Mouse (Mus musculus) hematopoietic stem cell, adult 5-6 weeks (primary cell): ENCODE measurements around the gene Tmem39b. TPM values are rescaled to one million over a fixed set of nuclear protein-coding genes. Genes with fewer than 3 reads are reported as not detected.
"Not testable (repeated sequence)": the region's sequence is repeated elsewhere in the genome, so short reads cannot be mapped to it uniquely, and the experiment has no call there.

Source experiments
- ATAC-seq, 2 experiments: fragments of 125-278 bp in 1 of 2; replicated peaks in 1 of 2; 2 replicates each; pipeline ENCODE4 v1.8.0; 2016 to 2017; ENCODE audit warnings: inconsistent platforms in 2 of 2, mild to moderate bottlenecking in 2 of 2, moderate number of reproducible peaks in 2 of 2, low read depth in 1 of 2, moderate TSS enrichment in 1 of 2; ENCODE audit not compliant: low FRiP score in 2 of 2, poor library complexity in 2 of 2, severe bottlenecking in 2 of 2, insufficient read depth in 1 of 2, low TSS enrichment in 1 of 2
- total RNA-seq: library from RNA; stranded (forward); fragments of 172-1452, 232-1000 nt; gene quantifications from 2 replicates; pipeline ENCODE4 v1.2.3, GENCODE M21; 2017

The Tmem39b gene
- total RNA-seq = 6.4 and 8.0 TPM in 2 replicates

DNA sequence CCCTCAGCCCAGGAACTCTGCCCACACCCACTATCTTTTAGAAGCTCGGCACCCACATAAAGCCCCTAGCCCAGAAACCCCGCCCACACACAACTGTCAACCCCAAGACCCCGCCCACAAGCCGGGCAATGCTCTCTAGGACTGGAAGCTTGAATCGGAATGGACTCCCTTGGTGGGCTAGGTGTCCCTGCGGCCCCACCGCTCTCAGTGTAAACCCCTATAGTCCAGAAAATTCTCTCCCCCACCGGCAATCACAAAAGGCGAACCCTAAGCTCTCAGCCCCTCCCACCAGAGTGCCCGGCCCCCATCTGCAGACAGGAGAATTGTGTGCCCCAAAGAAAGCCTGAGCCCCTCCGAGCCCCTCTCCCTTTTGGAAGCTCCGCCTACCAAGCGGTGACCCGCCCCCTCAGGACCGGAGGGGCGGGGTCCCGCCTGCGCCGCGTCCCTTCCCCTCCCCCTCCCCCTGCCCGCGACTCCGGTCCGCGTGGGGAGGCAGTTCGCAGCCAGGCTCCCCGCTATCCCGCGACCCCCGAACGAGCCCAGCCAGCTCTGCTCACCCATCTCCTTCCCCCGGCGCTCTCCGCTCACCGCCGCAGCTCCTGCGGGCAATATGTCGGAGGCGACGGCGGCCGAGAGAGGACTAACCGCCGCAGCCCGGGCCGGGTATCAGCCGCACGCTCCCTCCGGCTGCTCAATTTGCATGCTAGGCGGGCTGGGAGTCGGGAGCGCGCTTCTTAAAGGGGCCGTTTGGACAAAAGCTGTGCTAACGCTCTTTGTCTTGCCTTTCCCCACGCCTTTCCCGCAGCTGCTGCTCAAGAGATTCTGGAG lies at the start of gene Tmem39b:
Gene Tmem39b (minus strand): TSS at position 681 of the 828 bp plus-strand sequence.
- peak; percentile 74 for ATAC-seq

DNA sequence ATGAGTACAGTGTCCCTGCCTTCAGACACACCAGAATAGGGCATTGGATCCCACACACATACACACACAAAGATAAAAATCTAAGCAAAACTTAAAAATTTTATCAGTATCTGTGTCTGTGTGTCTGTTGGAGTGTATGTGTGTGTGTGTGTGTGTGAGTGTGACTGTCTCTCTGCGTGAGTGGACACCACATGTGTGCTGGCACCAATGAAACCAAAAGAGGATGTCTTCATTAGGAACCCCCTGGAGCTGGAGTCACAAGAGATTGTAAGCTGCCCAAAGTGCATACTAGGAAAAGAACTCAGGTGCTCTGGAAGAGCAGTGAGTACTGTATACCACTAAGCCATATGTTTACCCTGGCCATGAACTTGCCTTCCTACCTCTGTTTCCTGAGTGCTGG lies 49.5 kb upstream of the Tmem39b start:
- ATAC-seq = no peak

DNA sequence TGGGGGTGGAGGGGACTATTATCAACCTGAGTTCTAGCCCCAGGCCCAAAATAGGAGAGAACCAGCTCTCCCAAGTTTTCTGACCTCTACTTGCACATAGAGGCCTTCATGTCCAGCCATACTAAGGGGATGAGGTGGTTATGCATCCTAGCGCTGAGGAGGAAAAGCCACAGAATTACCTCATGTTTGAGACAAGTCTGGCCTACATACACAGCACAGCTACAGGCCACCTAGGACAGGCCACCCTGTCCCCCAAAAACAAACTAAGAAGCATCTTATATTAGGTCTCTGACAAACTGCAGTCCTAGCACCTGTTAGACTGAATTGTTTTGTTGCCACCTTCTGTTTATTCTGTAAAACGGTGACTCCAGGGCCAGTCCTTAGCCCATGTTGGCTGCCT lies 46.9 kb upstream of the Tmem39b start:
- ATAC-seq = no peak

DNA sequence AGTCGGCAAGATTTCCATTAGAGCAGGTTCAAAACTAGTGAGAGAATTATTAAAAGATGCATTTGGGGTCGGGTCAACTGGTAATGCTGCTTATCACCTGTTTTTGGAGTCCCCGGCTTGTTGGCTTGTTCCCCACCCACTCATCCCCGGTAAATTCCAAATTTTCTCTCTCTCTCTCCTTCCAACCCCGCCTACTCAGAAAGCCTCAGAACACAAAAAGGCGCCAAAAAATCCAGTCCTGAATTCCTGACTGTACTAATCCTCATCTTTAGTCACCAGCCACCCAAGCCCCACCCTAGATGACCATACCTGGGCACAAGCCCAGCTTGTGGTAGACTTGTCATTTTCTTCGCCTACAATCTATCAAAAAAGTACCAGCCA lies 46.4 kb upstream of the Tmem39b start:
- no peak for ATAC-seq

DNA sequence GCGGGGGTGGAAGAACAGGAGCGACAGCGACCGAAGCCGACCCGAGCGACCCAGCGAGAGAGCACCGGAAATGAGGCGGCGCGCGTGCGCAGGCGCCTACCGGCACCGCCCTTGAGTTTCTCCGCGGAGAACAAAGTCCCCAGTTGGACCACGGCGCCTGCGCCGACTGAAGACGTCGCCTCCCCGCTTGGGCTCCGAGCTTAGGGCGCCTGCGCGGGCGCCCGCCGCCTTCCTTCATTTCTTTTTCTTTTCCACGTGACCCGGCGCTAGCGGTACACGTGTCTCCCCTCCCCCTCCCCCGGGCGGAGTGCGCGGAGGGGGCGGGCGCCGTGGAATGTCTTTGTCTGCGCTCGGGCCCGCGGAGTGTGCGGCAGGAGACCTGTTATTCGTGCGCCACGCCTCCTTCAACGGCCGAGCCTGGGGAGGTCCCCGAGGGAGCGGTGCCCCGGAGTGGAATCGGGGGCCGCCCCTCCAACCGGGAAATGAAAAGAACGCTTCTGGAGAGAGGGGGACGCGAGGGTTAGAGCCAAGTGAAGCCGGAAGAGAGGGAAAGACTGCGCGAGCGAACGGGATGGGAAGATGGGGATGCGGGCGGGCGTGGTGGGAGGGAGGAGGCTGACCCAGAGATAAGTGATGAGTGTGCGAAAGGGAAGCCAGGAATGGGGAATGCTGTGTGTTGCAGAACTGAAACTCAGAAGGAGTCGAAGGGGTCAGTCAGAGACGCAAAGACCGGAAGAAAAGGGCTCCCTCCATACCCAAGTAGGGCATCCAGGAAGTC lies 45.8 kb upstream of the Tmem39b start, which contains the start of gene Khdrbs1:
Gene Khdrbs1 (minus strand): TSS at position 72 of the 778 bp plus-strand sequence.
- peak; percentile 81 to 88 for ATAC-seq

DNA sequence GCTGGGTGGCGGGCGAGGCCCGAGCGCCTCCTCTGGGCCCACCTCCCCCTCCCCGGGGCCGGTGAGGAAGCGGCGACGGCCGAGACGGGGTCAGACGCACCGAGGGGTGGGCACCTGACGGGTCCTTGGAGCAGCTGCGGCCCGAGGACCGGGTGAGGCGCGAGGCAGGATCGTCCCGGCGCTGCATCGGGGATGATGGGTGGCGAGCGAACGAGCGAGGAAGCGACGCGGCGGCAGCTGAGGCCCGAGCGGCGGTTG lies 45.3 kb upstream of the Tmem39b start:
- no peak; a peak in 1 of 4 replicates for ATAC-seq

DNA sequence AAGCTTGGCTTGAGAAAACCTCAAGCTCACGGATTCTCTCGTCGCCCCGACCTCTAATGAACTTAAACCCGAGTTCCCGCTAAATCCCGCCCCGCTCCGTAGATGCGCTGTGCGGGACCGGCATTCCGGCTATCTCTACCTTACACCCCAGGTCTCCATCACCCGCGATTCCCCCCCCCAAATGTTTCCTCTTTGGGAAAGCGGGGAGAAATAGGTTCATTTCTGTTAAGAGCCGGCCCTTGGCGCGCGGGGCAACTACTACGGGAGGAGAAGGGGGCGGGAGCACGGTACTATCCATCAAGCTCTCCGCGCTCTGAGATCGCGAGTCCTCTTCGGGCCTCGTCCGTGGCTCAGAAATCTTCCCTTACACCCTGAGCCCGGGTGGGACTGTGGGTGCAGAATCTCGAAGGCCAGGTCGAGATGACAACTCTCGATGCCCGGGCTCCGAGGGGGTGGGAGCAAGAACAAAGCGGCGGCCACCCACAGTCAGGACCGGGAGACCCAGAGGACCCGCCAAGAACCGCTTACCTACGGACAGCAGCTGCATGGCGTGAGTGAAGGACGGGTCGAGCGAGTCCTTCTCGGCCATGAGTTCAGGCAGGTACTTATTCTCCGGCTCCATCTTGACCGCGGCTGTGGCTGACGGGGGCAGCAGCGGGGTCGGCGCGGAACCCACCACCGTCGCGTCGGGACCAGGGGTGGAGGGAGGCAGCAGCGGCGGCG lies 44.8 kb upstream of the Tmem39b start:
- no peak for ATAC-seq

DNA sequence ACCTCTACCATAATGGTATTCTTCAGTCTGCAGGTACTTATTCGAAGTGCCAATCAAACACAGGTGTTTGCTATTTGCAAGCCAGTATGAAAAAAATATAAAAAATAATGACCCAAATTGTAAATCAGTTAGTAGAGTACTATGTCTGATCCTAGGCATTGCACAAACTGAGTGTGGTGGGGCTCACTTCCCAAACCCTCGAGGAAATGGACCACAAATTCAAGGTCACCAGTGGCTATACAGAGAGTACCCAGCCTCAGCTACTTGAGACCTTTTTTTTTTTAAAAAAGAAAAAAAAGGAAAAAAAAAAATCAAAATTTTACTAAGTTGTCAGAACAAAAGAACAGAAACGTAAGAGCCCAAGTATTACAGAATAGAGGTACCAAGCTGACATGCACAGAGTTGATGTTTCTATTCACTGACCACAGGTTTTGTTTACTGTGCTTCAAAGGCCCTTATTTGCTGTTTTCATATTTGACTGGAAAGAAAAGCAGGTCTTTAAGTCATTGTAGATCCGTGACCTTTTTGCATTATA lies 42.5 kb upstream of the Tmem39b start:
- no peak for ATAC-seq

DNA sequence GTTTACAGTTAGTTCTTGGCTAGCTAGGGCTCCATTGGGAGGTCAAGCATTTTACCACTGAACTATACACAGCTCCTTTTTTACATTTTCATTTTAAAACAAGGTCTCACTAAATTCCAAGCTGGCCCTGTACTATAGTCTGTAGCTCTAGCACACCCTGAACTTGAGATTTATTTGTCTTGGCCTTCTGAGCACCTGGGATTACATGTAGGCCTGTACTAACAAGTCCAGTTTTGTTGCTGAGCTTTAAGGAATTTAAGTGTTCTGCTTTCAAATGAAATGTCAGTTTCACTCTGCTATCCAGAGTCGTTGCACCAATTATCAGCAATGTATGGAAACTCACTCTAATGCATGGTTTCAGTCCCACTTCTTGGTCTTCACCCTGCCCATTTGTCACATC lies 39.5 kb upstream of the Tmem39b start:
- no peak for ATAC-seq

DNA sequence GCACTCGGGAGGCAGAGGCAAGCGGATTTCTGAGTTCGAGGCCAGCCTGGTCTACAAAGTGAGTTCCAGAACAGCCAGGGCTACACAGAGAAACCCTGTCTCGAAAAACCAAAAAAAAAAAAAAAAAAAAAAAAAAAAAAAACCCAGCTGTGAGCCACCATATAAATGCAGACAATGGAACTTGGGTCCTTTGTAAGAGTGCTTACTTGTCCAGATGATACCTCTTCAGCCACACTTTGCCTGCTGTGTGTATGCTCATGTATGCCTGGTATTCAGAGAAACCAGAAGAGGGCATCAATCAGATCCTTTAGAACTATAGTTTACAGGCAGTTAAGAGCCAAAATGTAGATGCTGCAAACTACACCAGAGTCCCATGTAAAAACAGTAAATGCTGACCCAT lies 38.8 kb upstream of the Tmem39b start:
- not testable (repeated sequence) for ATAC-seq

DNA sequence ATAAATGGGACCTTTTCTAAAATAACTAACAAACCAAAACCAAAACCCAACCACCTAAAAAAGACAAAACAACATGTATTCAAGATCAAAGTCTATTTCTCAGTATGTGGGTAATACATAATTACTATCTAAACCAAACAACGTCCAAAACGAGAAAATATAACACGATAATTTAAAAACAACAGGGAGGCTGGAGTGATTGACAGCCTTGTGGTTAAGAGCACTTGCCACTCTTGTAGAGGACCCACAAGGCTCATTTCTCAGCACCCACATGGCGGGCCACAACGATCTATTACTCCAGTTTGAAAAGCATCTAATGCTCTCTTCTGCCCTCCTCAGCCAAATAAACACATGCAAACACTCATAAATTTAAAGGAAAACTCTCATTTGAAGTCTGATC lies 34.8 kb upstream of the Tmem39b start:
- ATAC-seq = no peak

DNA sequence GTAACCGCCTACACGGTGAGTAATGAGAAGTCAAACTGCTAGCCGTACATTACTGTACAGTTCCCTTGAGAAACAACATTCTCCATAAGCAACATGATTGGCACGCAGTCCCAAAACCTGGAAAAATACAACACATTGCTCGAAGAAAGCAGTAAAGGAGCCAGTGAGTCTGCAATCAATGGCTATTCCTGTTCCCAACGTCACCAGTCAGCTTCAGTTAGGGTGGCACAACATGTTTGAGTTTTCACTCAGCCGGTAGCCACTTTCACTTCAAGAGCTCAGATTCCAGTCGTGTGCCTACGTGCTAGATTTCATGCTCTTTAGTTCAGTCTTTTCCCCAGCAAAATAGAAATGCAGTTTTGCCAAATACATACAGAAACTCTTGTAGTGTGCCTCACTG lies 19.7 kb upstream of the Tmem39b start:
- ATAC-seq = no peak

DNA sequence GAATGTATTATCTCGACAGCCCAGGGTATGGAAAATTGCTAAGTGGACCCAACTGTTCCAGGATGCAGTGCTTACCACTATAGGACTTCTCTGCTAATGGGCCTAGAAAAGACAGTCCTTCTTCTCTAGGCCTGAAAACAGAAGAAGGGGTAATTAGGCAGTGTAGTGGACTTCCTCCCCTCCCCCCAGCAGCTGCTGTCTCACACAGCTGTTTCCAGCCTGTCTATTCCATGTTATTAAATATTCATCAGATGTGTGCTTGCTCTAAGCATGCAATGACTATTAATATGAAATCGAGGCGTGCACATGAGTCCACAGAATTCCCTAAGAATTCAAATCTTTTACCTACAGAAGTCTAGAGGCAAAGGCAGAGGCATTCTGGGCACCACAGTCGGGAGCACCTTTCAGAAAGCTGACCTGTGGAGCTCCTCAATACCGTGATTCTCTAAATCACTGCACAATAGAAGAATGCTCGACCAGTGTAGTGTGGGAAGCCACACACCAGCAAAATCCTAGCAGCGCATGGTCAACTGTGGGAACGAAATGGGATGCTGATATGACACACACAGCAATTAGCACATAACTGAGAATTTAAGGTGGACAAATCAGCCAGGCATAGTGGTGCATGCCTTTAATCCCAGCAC lies 13.0 kb upstream of the Tmem39b start:
- ATAC-seq = no peak

DNA sequence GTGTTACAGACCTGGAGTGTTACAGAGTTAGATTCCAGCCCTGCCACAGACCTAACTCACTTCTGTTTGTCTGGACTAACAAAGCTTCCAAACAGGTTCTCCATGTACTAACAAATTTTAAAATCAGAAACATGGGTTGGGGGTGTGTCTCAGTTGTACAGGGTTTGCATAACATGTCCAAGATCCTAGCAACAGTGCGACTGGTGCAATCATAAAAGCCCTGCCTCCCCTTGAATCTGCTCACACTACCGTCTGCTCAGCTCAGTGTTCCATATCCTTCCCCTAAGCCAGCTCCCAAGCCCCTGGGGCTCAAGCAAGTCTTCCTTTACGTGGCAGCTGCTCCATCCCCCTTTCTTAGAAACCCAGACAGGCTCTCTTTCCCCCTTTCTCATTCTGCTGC lies 10.1 kb upstream of the Tmem39b start:
- ATAC-seq = no peak

DNA sequence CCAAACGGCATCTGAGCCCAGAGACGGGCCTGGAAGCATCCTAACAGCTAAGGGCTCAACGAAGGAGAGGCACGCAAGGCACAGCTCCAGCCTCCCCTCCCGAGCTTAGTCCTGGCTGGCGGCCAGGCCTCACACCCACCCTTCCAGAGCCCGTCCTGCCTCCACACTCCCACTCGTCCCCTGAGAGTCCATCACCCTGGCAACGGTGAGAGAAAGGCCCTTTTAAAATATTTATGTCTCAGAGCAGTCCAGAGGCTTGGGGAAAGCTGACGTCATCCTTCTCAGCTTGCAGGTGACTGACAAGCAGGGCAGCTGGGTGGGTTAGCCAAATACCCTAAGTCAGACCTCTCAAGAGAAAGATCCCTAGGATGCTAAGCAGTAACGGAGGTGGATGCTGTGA lies 5.8 kb upstream of the Tmem39b start:
- no peak for ATAC-seq

DNA sequence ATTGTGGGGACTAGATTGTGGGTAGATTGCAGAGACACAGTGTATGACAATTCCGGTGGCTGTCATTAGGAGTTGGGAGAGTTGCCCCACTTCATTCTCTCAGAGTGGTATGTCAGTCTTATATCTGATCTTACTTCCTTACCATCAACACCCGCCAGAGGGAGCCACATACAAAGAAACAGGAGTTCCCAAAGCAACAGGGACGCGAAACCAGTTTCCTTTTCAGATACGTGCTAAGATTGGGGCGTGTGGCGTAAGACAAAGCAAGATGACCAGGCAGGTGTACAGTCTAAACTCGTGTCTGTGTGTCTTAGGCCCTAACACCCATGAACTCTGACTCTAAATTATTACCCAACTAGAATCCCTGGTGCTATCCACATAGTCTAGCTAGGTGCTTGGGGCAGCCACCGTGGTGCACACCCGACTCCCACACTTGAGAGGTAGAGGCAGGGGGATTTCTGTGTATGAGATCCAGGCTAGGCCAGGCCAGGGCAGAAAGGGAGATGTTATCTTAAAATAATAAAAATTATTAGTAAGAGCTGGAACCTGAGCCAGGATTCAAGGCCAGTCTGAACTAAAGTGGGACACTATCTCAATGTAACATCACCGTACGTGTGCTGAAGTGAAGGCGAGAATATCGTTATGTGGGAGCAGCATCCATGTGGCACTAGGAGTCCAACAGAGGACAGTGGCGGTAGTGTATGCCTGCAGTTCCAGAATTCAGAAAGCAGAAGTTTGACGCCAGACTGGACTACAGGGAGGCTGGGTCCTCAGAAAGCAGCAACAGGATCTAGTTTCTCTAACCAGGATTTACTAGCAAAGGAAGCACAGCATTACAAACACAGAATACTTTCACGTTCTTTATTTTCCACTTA lies 5.1 kb upstream of the Tmem39b start:
- ATAC-seq = peak; percentile 69 to 83

DNA sequence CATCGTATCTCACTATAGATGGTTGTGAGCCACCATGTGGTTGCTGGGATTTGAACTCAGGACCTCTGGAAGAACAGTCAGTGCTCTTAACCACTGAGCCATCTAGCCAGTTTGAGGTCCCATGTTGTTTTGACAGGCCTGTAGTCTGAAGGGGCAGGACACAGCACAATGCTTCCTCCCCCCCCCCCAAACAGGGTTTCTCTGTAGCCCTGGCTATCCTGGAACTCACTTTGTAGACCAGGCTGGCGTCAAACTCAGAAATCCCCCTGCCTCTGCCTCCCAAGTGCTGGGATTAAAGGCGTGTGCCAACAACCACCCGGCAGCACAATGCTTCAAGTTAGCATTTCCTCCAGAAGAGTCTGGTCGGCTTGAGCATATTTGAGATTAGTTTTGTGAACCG lies 4.0 kb upstream of the Tmem39b start:
- ATAC-seq = not testable (repeated sequence)
